Mouse (Mus musculus) lung, embryonic 14.5 days (tissue): Measurements from ENCODE around the gene Pyy. TPM values are rescaled to one million over a fixed set of nuclear protein-coding genes. Genes with fewer than 3 reads are reported as not detected.

Experiments used
- ATAC-seq: fragments of 200-750 bp; cut with Nextera tagmentation; 2 replicates; pipeline ENCODE4 v1.8.0; 2017; ENCODE audit warnings: mild to moderate bottlenecking, moderate TSS enrichment, moderate library complexity; ENCODE audit not compliant: insufficient read depth
- DNase-seq: peaks from one replicate; pipeline ENCODE4 v3.0.0-alpha.2; 2015
- H3K27ac ChIP-seq: fragments of 300-500 bp; sonication (generic); 2 replicates; pipeline ENCODE4 v1.5.1; 2014; ENCODE audit warnings: low read depth, mild to moderate bottlenecking, moderate library complexity
- H3K27me3 ChIP-seq: fragments of 300-500 bp; sonication (generic); 2 replicates; pipeline ENCODE4 v1.6.1; 2014; ENCODE audit warnings: low read length, control low read depth; ENCODE audit not compliant: insufficient read depth
- H3K36me3 ChIP-seq: fragments of 300-500 bp; sonication (generic); 2 replicates; pipeline ENCODE4 v1.6.1; 2014; ENCODE audit warnings: control low read depth; ENCODE audit not compliant: insufficient read depth
- H3K4me1 ChIP-seq: fragments of 300-500 bp; sonication (generic); 2 replicates; pipeline ENCODE4 v1.6.1; 2014; ENCODE audit warnings: antibody characterized with exemption, control low read depth; ENCODE audit not compliant: insufficient read depth
- H3K4me2 ChIP-seq: fragments of 300-500 bp; sonication (generic); 2 replicates; pipeline ENCODE4 v1.6.1; 2014; ENCODE audit warnings: mild to moderate bottlenecking
- H3K4me3 ChIP-seq: fragments of 300-500 bp; sonication (generic); 2 replicates; pipeline ENCODE4 v1.5.1; 2014; ENCODE audit warnings: low read depth, low read length
- H3K9ac ChIP-seq: fragments of 300-500 bp; sonication (generic); 2 replicates; pipeline ENCODE4 v1.6.1; 2014
- H3K9me3 ChIP-seq: fragments of 300-500 bp; sonication (generic); 2 replicates; pipeline ENCODE4 v1.6.1; 2016; ENCODE audit warnings: low read depth, low read length, control low read depth
- CTCF ChIP-seq: IDR thresholded peaks from 2 replicates; pipeline ENCODE4 v1.5.1; 2016; ENCODE audit warnings: antibody characterized with exemption, low read depth
- WGBS: fragments of 180-500 bp; shearing (Covaris S2); extraction: QIAGEN DNeasy Blood & Tissue Kit; methylation state at CpG from one replicate; pipeline ENCODE4 v1.1.7; 2014; 5-methylcytosine and 5-hydroxymethylcytosine counted together
- polyA plus RNA-seq: library from polyadenylated mRNA; unstranded; fragments of >200 nt; fragmentation: Nextera tagmentation; extraction: Ambion mirVana; gene quantifications from 2 replicates; pipeline ENCODE4 v1.2.1, GENCODE M21; 2014

The Pyy gene
- polyA plus RNA-seq, 1 experiment from 2014 or later = not detected

GRCm38 (mm10) chr11:102084159-102084558, 23.5 kb downstream of the Pyy start:
- Histone ChIP-seq H3K9me3 (no peaks in the 10 kb centered on the region), H3K4me3 (no peak overlapping the region)
- no peak for ATAC-seq

GRCm38 (mm10) chr11:102083193-102083592, 24.4 kb downstream of the Pyy start:
- DNase-seq = no peak
- Histone ChIP-seq H3K4me2 (no peak overlapping the region), H3K27me3 (no peaks in the 10 kb centered on the region), H3K36me3 (0 out of 2 replicates have a peak, but pooled peaks cover 3% of the 10 kb centered on the region), H3K4me1 (peaks cover 7% of the 10 kb centered on the region; the same call in 1 of the 2 replicates), H3K27ac (no peak overlapping the region), H3K9ac (no peak overlapping the region), H3K9me3 (no peaks in the 10 kb centered on the region), H3K4me3 (no peak overlapping the region)
- no peak for TF ChIP-seq CTCF
- no peak for ATAC-seq
- 56% methylated on average over 4 of the region's 4 CpGs for WGBS

More at GRCm38 (mm10) chr11:102084159-102084558, 23.5 kb downstream of the Pyy start:
- Histone ChIP-seq H3K4me2 (no peak overlapping the region), H3K27me3 (no peaks in the 10 kb centered on the region), H3K36me3 (no peaks in the 10 kb centered on the region), H3K27ac (no peak overlapping the region), H3K9ac (no peak overlapping the region), H3K4me1 (peaks cover 11% of the 10 kb centered on the region)
- 50% methylated on average over 7 of the region's 7 CpGs for WGBS
- no peak for DNase-seq
- TF ChIP-seq CTCF = no peak

- Histone ChIP-seq H3K4me1 (peaks cover 7% of the 10 kb centered on the region; the same call in 1 of the 2 replicates), H3K9ac (peak overlapping the region; percentile 48), H3K36me3 (0 out of 2 replicates have a peak, but pooled peaks cover 5% of the 10 kb centered on the region), H3K4me3 (peak overlapping the region; percentile 39), H3K27ac (no peak overlapping the region), H3K4me2 (peak overlapping the region; percentile 94), H3K9me3 (no peaks in the 10 kb centered on the region), H3K27me3 (no peaks in the 10 kb centered on the region)
- ATAC-seq (peak; percentile 90), DNase-seq (peak; percentile 94)
- WGBS = under 1% methylated on average over 18 of the region's 18 CpGs
- no peak for TF ChIP-seq CTCF
Observed at GRCm38 (mm10) chr11:102082322-102082721, 25.3 kb downstream of the Pyy start.

- ATAC-seq (no peak), DNase-seq (no peak)
- no peaks in the 10 kb centered on the region for H3K9me3 ChIP-seq
- H3K36me3 ChIP-seq = peaks cover 5% of the 10 kb centered on the region; the same call in 1 of the 2 replicates
- H3K4me3 ChIP-seq = no peak overlapping the region
- H3K27ac ChIP-seq = no peak overlapping the region
- no peak for TF ChIP-seq CTCF
- no peak overlapping the region for H3K4me2 ChIP-seq
- WGBS = 78% methylated on average over 14 of the region's 14 CpGs
- no peak overlapping the region for H3K9ac ChIP-seq
- no peaks in the 10 kb centered on the region for H3K27me3 ChIP-seq
- 0 out of 2 replicates have a peak, but pooled peaks cover 3% of the 10 kb centered on the region for H3K4me1 ChIP-seq
Observed at GRCm38 (mm10) chr11:102073722-102074121, 33.9 kb downstream of the Pyy start.

DNA sequence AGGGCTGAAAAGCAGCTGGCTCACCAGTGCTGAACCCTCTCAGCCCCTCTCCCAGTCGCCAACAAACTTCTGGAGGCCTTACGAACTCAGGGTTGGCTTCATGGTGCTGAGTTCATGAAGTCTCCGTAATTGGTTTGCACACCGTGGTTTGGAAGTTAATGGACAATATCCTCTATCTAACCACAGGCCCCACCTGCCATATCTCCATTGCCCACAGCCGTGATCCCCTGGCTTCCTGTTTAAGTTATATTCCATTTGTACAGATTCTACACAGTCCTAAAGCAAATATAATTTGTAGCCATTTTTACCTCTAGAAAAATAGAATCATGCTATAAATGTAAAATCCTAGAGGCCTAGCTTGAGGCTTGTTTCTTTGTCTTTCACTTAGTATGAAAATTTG, 34.9 kb downstream of the Pyy start:
- 67% methylated on average over 5 of the region's 5 CpGs for WGBS
- no peak for TF ChIP-seq CTCF
- ATAC-seq (no peak), DNase-seq (no peak)
- Histone ChIP-seq H3K9ac (no peak overlapping the region), H3K4me1 (0 out of 2 replicates have a peak, but pooled peaks cover 3% of the 10 kb centered on the region), H3K9me3 (no peaks in the 10 kb centered on the region), H3K4me3 (no peak overlapping the region), H3K27me3 (no peaks in the 10 kb centered on the region), H3K27ac (no peak overlapping the region), H3K4me2 (no peak overlapping the region), H3K36me3 (no peaks in the 10 kb centered on the region; the same call in 1 of the 2 replicates)

- ATAC-seq (peak; percentile 65; the same call in 1 of the 2 replicates), DNase-seq (peak; percentile 74)
- Histone ChIP-seq H3K4me3 (no peak overlapping the region), H3K4me1 (0 out of 2 replicates have a peak, but pooled peaks cover 3% of the 10 kb centered on the region), H3K36me3 (no peaks in the 10 kb centered on the region), H3K27me3 (no peaks in the 10 kb centered on the region), H3K4me2 (peak overlapping the region; percentile 51), H3K9ac (no peak overlapping the region), H3K9me3 (no peaks in the 10 kb centered on the region), H3K27ac (no peak overlapping the region)
- 2% methylated on average over 13 of the region's 13 CpGs for WGBS
- no peak for TF ChIP-seq CTCF
Observed at GRCm38 (mm10) chr11:102070426-102070825, 37.2 kb downstream of the Pyy start.

- H3K9me3 ChIP-seq = no peaks in the 10 kb centered on the region
- H3K27me3 ChIP-seq = no peaks in the 10 kb centered on the region
- H3K4me3 ChIP-seq = no peak overlapping the region
- H3K4me1 ChIP-seq = 0 out of 2 replicates have a peak, but pooled peaks cover 3% of the 10 kb centered on the region
- no peak overlapping the region for H3K27ac ChIP-seq
- DNase-seq (no peak), ATAC-seq (no peak)
- no peak for TF ChIP-seq CTCF
- WGBS = 53% methylated on average over 11 of the region's 11 CpGs
- no peak overlapping the region for H3K9ac ChIP-seq
- no peak overlapping the region for H3K4me2 ChIP-seq
- H3K36me3 ChIP-seq = no peaks in the 10 kb centered on the region
Observed at GRCm38 (mm10) chr11:102069633-102070032, 38.0 kb downstream of the Pyy start.
